Mouse (Mus musculus): ENCODE data around the gene Arhgef15. TPM values are rescaled to one million over a fixed set of nuclear protein-coding genes. Genes with fewer than 3 reads are reported as not detected.
"Not testable (repeated sequence)": the region's sequence is repeated elsewhere in the genome, so short reads cannot be mapped to it uniquely, and the experiment has no call there.

Gene Arhgef15
- total RNA-seq, 4 experiments from 2014 or later: 35.5 to 40.0 (median 38.3) TPM

DNA sequence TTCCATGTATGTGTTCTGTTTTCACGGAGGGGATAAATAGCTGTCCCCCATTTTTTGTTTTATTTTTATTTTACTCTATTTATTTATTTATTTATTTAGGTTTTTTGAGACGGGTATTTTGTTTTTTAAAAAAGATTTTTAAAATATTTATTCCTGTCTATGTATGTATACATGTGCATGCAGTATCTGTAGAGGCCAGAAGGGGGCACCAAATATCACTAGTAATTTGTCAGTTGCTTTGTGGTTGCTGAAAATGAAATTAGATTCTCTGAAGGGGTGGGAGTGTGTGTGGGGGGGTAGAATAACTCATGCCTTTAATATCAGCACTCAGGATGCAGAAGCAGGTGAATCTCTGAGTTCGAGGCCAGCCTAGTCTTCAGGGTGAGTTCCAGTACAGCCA, 8.6 kb upstream of the Arhgef15 start:
- no peak for DNase-seq (ENCODE audit: low spot score in 2 of 2)

DNA sequence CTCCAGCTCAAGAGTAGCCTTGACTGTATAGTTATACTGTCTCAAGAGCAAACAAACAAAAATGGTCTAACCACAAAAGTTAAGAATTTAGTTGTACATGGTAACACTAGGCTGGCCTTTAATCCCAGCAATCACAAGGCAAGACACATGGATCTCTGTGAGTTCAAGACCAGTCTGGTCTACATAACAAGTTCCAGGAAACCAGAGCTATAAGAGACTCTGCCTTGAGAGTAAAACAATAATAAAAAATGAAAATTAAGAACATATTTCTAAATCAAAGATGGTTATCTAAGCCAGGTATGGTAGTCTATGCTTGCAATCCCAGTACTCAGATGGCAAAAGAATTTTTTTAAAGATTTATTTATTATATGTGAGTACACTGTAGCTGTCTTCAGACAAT, 7.8 kb upstream of the Arhgef15 start:
- DNase-seq (ENCODE audit: low spot score in 2 of 2): no peak

DNA sequence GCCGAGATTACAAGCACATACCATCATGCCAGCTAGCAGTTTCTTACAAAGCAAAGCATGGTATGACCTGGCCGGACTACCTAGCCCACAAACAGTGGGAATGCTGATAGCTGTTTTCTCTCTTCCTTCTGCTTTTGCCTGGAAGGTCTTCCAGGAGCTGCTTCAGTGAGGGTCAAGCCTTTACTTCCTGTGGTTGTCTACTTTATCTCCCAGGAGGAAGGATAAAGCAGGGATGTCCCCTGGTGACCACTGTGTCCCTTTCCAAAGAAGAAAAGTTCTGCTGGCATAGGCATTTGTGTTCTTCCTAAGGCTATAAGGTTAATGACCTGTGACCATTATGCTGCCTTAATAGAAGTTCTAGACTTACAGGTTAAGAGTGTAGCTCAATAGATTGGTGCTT, 6.1 kb upstream of the Arhgef15 start:
- no peak for DNase-seq (ENCODE audit: low spot score in 2 of 2)

- not testable (repeated sequence) for DNase-seq (ENCODE audit: low spot score in 2 of 2)
These were observed 4.9 kb upstream of the Arhgef15 start for GRCm38 (mm10) chr11:68962159-68962558.

DNA sequence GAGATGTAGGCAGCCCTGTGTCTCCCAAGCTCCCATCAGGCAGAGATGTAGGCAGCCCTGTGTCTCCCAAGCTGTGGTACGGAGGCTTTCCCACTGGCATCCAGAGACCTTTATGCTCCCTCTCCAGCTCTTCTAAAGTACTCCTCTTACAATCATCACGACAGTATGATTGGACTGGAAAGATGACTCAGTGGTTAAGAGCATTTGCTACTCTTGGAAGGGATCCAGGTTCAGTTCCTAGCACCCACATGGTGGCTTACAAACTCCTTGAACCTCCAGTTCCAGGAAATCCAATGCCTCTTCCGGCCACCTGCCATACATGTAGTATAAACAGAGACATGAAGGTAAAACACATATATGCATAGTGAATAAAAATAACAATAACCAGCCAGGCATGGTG, 4.3 kb upstream of the Arhgef15 start:
- DNase-seq (ENCODE audit: low spot score in 2 of 2): no peak

- DNase-seq (ENCODE audit: low spot score in 2 of 2): no peak
These were observed 691 bp upstream of the Arhgef15 start for GRCm38 (mm10) chr11:68957971-68958370.

DNA sequence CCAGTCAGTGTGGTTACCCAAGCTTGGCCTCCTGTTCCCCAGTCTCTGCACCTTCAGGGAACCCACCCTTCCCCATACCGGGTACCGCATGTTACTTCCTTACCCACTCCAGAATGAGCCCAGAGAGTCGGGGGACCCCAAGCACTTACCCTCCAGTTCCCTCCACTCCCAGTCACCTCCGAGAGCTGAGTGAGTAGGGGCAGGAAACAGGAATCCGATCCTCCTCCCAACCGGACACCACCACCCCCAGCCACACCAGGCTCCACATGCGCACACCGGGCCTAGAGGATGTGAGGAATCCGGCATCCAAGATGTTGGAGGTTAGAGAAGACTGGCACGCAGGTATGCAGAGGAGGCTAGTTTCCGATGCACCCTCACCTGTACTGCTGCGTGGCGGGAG, 583 bp downstream of the Arhgef15 start:
- no peak for DNase-seq (ENCODE audit: low spot score in 2 of 2)

DNA sequence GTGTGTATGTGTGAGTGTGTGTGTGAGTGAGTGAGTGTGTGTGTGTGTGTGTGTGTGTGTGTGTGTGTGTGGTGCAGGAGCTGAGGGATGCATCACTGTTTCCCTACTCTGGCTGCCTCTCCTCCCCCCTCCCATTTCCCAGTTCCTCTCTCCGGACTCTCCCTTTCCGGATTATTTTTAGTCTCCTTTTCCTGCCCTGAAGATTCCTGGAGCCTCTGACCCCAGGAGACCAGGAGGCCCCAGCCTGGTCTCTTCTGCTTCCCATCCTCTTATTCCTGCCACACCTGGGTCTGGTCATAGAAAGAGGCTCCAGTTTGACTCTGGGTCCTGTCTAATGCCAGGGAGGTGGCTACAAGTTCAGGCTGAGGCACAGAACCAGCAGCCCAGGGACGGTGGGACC, 1.2 kb downstream of the Arhgef15 start:
- no peak for DNase-seq (ENCODE audit: low spot score in 2 of 2)

DNA sequence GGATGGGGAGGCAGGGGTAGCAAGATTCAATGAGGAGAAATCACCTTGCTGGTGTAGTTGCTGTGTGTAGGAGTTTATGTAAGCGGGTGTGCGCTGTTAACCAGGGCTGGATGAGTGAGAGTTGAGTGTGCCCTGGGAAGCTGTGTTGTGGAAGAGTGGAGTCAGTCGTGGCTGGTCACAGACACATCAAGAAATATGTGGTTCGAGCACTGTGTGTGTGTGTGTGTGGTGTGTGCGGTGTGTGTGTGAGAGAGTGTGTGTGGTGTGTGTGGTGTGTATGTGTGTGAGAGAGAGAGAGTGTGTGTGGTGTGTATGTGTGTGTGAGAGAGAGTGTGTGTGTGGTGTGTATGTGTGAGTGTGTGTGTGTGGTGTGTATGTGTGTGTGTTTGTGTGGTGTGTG, 1.8 kb downstream of the Arhgef15 start:
- no peak for DNase-seq (ENCODE audit: low spot score in 2 of 2)

DNA sequence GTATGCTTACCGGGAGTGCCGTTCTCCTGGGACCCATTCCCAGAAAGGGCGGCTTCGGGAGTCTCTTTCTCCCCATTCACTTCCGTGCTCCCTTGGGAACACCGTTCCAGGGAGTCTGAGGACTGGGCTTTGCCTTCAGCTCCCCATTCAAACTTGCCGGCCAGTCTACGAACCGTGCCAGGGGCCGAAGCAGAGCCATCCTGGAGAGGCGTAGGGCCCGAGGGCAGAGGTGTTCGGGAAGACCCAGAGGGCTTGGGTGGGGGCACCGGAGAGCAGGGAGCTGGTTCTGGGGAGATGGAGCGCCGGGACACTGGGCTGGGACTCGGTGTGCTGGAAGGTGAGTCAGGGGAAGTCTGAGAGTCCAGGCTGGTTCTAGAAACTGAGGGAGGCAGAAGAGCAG, 2.9 kb downstream of the Arhgef15 start:
- no peak for DNase-seq (ENCODE audit: low spot score in 2 of 2)

- DNase-seq (ENCODE audit: low spot score in 2 of 2): no peak
These were observed 3.4 kb downstream of the Arhgef15 start for GRCm38 (mm10) chr11:68953903-68954302.

- peak in 1 of 2 experiments; percentile 48 for DNase-seq (ENCODE audit: low spot score in 2 of 2)
These were observed 9.7 kb downstream of the Arhgef15 start for GRCm38 (mm10) chr11:68947542-68947993.

GRCm38 (mm10) chr11:68946806-68947440, 10.4 kb downstream of the Arhgef15 start:
- peak in 1 of 2 experiments; percentile 77 for DNase-seq (ENCODE audit: low spot score in 2 of 2)

- DNase-seq (ENCODE audit: low spot score in 2 of 2): no peak
These were observed 11.3 kb downstream of the Arhgef15 start for GRCm38 (mm10) chr11:68946001-68946400.

DNA sequence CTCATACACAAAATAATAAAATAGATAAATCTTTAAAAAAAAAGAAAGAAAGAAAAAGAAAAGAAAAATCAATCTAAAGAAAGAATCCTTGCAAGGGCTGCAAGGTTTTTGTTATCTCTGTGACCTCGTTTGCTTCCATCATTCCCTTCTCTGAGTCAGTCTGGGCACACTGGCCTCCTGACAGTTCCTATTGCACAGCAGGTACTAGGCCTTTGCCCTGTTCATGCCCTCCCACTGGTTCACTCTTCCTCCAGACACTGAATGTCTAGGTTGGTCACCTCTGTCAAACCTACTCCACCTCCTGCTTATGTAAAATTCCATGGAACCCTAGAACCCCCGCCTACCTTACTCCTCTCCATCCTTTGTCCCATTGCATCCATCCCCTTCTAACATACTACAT, 12.0 kb downstream of the Arhgef15 start:
- DNase-seq (ENCODE audit: low spot score in 2 of 2): no peak

GRCm38 (mm10) chr11:68942731-68943130, 14.5 kb downstream of the Arhgef15 start:
- no peak for DNase-seq (ENCODE audit: low spot score in 2 of 2)

DNA sequence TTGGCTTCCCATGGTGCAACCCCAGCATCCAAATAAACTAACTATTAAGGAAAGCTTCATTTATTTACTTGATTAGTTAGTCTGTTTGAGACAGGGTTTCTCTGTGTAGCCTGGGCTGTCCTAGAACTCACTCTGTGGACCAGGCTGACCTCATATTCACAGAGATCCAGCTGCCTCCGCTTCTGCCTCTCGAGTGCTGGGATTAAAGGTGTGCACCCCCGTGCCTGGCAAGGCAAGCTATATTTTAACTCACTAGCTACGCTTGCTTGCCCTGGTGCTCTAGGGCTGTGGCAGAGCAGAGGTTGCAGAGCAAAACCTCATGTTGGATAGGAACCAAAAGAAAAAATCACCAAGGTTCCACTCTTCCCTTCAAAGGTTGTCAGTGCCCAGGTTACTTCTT, 16.8 kb downstream of the Arhgef15 start:
- DNase-seq (ENCODE audit: low spot score in 2 of 2): no peak

GRCm38 (mm10) chr11:68939451-68940304, 17.6 kb downstream of the Arhgef15 start:
- DNase-seq (ENCODE audit: low spot score in 2 of 2): peak; percentile 76 to 88

- not testable (repeated sequence) for DNase-seq (ENCODE audit: low spot score in 2 of 2)
These were observed 20.3 kb downstream of the Arhgef15 start for GRCm38 (mm10) chr11:68936951-68937350.

- no peak for DNase-seq (ENCODE audit: low spot score in 2 of 2)
These were observed 23.3 kb downstream of the Arhgef15 start for GRCm38 (mm10) chr11:68933885-68934507.

DNA sequence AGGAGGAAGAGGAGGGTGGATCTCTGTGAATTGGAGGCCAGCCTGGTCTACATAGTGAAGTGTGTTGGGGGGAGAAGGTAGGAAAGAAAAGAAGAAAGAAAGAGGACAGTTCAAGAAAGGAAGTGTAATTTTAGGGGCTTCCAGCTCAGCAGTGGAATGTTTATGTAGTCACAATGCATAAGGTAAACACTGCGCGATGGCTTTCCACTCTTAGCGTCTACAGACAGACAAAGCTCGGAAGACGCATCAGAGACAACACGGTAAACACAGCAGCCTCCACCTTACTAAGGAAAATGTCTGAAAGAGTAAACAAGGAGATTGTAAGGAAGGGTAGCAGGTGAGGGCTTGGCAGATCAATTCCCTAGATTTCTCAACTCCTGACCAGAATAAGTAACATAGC, 27.3 kb downstream of the Arhgef15 start:
- no peak for DNase-seq (ENCODE audit: low spot score in 2 of 2)

GRCm38 (mm10) chr11:68926981-68927380, 30.3 kb downstream of the Arhgef15 start, which contains the start of gene Odf4:
Gene Odf4, minus strand, starts transcription at chr11:68927081.
- DNase-seq (ENCODE audit: low spot score in 2 of 2): no peak

All from left cerebral cortex, adult 8-10 months (tissue).